Mouse (Mus musculus): ENCODE results near the gene Gsdma3. TPM values are rescaled to one million over a fixed set of nuclear protein-coding genes. Genes with fewer than 3 reads are reported as not detected.
"Not testable (repeated sequence)": the region's sequence is repeated elsewhere in the genome, so short reads cannot be mapped to it uniquely, and the experiment has no call there.

Gene Gsdma3
- polyA plus RNA-seq, 1 experiment, result not detected

DNA sequence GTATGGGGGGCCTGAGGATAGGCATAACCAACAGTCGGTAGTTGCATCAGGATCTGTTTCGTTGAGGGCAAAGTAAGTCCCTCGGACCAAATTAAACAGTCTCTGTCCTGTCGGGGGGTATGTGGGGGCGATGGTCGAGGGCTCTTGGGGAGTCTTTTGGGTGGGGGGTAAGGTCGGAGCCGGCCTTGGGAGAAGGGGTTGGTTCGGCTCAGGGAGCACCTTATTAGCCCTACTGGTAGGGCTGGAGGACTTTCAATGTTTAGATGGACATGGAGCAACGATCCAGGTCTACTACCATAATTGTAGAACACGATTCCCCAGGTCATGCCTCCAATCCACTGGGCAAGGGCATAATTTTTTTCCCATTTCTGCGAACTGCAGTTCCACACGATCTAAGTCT lies 5.4 kb upstream of the Gsdma3 start:
- Histone ChIP-seq H3K9me3 (peaks cover 34% of the 10 kb centered on the region), H3K36me3 (replicated peaks; ENCODE audit: low read length) (no peaks in the 10 kb centered on the region), H3K4me3 (replicated peaks) (no peak overlapping the region), H3K4me1 (no peaks in the 10 kb centered on the region), H3K27me3 (replicated peaks) (peaks cover 3% of the 10 kb centered on the region)
- no peak for TF ChIP-seq FLI1 (IDR thresholded peaks at IDR 0.05; ENCODE audit: low read length)
- no peak for TF ChIP-seq GATA1 (IDR thresholded peaks at IDR 0.05; ENCODE audit: borderline replicate concordance, low read length)

DNA sequence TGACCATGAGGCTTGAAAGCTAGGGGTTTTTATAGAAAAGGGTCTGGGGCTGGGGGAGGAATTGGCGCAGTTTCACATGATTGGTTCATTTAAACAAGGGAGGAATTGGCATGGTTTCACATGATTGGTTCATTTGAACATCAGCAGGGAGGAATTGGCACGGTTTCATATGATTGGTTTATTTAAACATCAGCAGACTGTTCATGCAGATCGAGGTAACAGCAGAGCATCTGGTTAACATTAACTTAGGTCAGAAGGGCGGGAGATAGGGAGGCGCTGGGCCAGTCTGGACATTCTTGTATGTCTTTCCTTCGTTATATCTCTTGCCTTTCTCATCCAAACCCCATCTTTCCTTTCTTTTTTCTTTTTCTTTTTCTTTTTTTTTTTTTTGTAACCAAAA lies 2.2 kb upstream of the Gsdma3 start:
- H3K9me3 ChIP-seq, result peaks cover 40% of the 10 kb centered on the region

DNA sequence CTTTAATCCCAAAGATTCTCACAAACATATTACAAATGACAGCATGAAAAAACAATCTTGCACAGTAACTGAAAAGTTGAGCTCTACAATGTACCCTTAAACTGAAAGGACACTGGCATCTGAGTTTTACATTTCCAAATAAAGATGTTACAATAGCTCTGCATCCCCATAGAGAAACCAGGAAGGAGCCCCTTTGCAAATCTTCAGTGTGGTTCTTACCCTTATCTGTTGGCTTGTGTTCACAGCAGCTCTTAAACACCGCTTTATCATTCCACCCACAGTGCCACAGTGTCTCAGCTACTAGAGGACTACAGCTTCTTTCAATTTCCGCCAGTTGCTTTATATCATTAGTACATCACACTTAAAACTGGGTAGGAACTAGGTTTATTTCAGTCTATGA lies 1.8 kb upstream of the Gsdma3 start:
- not testable (repeated sequence) for H3K36me3 ChIP-seq (replicated peaks; ENCODE audit: low read length); H3K27me3 ChIP-seq (replicated peaks); H3K4me1 ChIP-seq; H3K4me3 ChIP-seq (replicated peaks)
- H3K9me3 ChIP-seq, result peaks cover 40% of the 10 kb centered on the region

More for the DNA sequence above, 2.2 kb upstream of the Gsdma3 start:
- not testable (repeated sequence) for H3K4me3 ChIP-seq (replicated peaks); H3K4me1 ChIP-seq; H3K36me3 ChIP-seq (replicated peaks; ENCODE audit: low read length); H3K27me3 ChIP-seq (replicated peaks)

DNA sequence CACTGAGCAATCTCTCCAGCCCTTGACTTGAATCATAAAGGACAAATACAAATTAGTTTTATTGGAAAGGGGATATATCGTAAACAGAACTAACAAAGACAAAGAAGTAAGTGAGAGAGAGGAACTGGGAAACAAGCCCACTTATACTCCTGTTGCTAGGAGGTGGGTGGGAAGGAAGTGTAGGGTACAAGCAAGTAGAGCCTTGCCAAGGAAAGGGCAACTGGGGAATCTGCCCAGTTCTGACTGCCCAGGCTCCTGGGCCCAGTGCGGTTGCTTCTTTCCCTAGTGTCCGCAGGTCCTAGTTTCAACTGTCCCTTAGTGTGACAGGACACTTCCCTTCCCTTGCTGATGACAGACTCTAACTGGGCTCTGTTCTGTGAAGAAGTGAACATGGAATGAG lies 2.5 kb downstream of the Gsdma3 start:
- H3K4me1 ChIP-seq, result no peaks in the 10 kb centered on the region
- H3K9me3 ChIP-seq, result peaks cover 15% of the 10 kb centered on the region
- H3K27me3 ChIP-seq (replicated peaks), result peaks cover 33% of the 10 kb centered on the region
- H3K36me3 ChIP-seq (replicated peaks; ENCODE audit: low read length), result no peaks in the 10 kb centered on the region
- H3K4me3 ChIP-seq (replicated peaks), result no peak overlapping the region
- TF ChIP-seq GATA1 (IDR thresholded peaks at IDR 0.05; ENCODE audit: borderline replicate concordance, low read length) (no peak), FLI1 (IDR thresholded peaks at IDR 0.05; ENCODE audit: low read length) (no peak)

DNA sequence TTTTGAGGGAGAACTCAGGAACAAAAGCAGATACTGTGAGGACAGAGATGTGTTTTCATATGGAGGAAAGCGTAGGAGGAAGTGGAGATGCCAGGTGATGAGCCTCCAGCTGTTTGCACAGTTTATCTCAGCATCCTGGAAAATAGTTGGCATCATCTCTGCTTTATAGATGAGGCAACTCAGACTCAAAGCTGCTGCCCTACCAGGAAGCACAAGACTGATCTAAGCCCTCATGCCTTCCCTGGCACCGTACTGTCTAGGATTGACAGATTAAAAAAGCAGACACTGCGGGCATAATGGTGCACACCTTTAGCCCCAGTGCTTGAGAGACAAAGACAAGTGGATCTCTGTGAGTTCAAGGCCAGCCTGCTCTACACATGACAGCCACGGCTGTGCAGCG lies 4.5 kb downstream of the Gsdma3 start:
- H3K27me3 ChIP-seq (replicated peaks), result peaks cover 32% of the 10 kb centered on the region
- no peaks in the 10 kb centered on the region for H3K36me3 ChIP-seq (replicated peaks; ENCODE audit: low read length)
- peaks cover 3% of the 10 kb centered on the region; the same call in 1 of the 2 replicates for H3K4me1 ChIP-seq
- TF ChIP-seq FLI1 (IDR thresholded peaks at IDR 0.05; ENCODE audit: low read length) (no peak), GATA1 (IDR thresholded peaks at IDR 0.05; ENCODE audit: borderline replicate concordance, low read length) (no peak)
- peaks cover 7% of the 10 kb centered on the region for H3K9me3 ChIP-seq
- no peak overlapping the region for H3K4me3 ChIP-seq (replicated peaks)

DNA sequence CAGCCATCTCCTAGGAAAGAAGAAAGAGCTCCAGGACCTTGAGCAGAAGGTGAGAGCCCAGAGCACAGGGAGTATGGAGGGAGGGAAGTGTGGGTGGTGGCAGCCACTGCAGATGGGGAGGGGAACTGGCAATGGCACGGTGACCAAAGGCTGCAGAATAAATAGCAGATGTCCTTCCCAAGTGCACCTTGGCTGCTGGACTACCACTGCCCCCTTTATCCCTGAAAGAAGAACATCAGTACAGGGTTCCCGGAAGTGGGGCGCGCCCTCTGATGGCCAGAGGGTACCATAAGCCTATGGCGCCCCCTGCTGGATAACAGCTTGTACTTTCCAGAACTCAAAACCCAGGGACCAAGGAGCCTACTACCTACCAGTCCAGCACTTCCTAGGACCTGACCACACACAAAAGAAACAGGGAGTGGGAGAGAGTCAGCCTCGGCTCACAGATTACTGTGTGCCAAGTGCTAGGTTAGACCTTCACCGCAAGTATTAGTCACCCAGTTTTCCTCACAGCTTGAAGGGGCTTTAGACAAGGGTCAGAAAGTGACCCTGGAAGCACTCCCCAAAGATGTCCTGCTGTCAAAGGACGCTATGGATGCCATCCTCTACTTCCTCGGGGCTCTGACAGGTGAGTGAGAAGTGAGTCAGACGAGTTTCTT lies 9.3 kb downstream of the Gsdma3 start:
- peaks cover 28% of the 10 kb centered on the region for H3K27me3 ChIP-seq (replicated peaks)
- not testable (repeated sequence) for H3K4me1 ChIP-seq; H3K4me3 ChIP-seq (replicated peaks); H3K36me3 ChIP-seq (replicated peaks; ENCODE audit: low read length); H3K9me3 ChIP-seq

DNA sequence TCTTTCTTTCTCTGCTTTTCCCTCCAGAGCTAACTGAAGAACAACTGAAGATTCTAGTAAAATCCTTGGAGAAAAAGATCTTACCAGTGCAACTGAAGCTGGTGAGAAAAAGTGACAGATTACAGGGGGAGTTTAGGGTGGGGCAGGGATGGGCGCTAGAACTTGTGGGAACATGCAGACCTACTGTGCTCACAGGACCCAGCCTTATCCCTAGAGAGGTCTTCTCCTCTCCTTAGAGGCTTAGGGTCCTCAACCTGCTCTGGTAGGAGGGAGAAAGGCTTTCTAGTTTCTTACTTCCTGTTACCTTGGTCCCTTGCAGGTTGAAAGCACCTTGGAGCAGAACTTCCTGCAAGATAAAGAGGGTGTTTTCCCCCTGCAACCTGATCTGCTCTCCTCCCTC lies 11.3 kb downstream of the Gsdma3 start:
- H3K36me3 ChIP-seq (replicated peaks; ENCODE audit: low read length), result no peaks in the 10 kb centered on the region
- TF ChIP-seq FLI1 (IDR thresholded peaks at IDR 0.05; ENCODE audit: low read length) (no peak), GATA1 (IDR thresholded peaks at IDR 0.05; ENCODE audit: borderline replicate concordance, low read length) (no peak)
- H3K9me3 ChIP-seq, result peaks cover 5% of the 10 kb centered on the region

DNA sequence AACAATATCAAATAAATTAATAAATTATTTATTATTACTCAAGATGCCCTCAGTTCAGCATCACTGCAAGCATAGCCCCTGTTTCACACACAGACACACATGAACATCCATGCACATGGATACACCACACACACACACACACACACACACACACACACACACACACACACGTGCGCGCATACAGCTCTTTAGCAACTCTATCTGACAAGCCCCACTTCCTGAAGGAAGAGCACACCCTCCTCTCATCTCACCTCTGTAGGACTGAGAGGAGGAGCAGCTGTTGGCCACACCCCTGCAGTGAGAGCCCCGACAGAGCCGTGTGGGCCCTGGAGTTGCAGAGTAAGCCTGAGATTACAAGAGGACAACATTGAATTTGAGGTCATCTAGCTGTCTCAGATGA lies 13.9 kb downstream of the Gsdma3 start:
- peaks cover 3% of the 10 kb centered on the region; the same call in 1 of the 2 replicates for H3K4me1 ChIP-seq
- H3K27me3 ChIP-seq (replicated peaks), result peaks cover 27% of the 10 kb centered on the region
- H3K9me3 ChIP-seq, result peaks cover 9% of the 10 kb centered on the region
- no peak overlapping the region for H3K4me3 ChIP-seq (replicated peaks)
- no peak for TF ChIP-seq GATA1 (IDR thresholded peaks at IDR 0.05; ENCODE audit: borderline replicate concordance, low read length)
- TF ChIP-seq FLI1 (IDR thresholded peaks at IDR 0.05; ENCODE audit: low read length), result no peak
- H3K36me3 ChIP-seq (replicated peaks; ENCODE audit: low read length), result no peaks in the 10 kb centered on the region

More for the DNA sequence above, 11.3 kb downstream of the Gsdma3 start:
- Histone ChIP-seq H3K27me3 (replicated peaks) (peaks cover 30% of the 10 kb centered on the region), H3K4me3 (replicated peaks) (no peak overlapping the region), H3K4me1 (peaks cover 3% of the 10 kb centered on the region; the same call in 1 of the 2 replicates)

DNA sequence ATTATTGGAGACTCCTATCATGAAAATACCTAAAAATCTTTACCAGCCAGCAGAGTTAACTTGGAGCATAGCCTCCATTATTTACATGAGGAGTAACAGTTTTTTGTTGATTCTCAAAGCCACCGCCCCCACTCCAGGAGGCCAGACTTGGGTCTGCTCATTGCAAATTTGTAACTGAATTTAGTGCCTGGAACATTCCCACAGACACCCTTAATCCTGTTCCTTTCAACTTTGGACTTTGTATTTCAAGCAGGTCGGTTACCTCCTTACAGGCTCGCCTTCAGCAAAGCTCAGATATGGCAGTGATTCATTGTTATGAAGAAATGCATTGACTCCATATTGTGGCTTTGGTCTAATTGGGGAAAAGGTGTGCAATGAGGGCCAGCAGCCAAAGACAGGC lies 18.6 kb downstream of the Gsdma3 start:
- H3K27me3 ChIP-seq (replicated peaks), result peaks cover 52% of the 10 kb centered on the region
- no peak for TF ChIP-seq GATA1 (IDR thresholded peaks at IDR 0.05; ENCODE audit: borderline replicate concordance, low read length)
- no peak for TF ChIP-seq FLI1 (IDR thresholded peaks at IDR 0.05; ENCODE audit: low read length)
- H3K4me1 ChIP-seq, result no peaks in the 10 kb centered on the region
- H3K36me3 ChIP-seq (replicated peaks; ENCODE audit: low read length), result no peaks in the 10 kb centered on the region
- no peak overlapping the region for H3K4me3 ChIP-seq (replicated peaks)
- 0 out of 2 replicates have a peak, but pooled peaks cover 4% of the 10 kb centered on the region for H3K9me3 ChIP-seq

DNA sequence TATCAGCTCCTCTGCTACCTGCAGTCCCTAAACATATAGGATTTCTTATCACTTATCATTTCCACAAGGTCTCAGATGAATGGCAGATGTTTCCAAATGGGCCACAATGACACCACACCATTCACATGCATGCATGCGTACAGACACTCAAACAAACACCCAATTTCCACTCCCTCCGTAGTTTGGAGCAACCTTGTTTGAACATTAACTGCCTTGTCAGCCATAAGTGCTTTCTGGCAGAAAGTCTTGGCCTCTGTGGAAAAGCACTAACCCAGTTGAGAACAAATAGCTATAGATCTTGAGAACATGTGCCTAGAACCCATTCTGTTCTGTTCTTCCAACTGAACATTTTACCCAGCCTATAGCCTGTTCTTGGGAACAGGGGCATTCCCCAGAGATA lies 19.8 kb downstream of the Gsdma3 start:
- H3K27me3 ChIP-seq (replicated peaks), result peaks cover 54% of the 10 kb centered on the region
- H3K4me1 ChIP-seq, result no peaks in the 10 kb centered on the region
- no peak overlapping the region for H3K4me3 ChIP-seq (replicated peaks)
- H3K9me3 ChIP-seq, result 0 out of 2 replicates have a peak, but pooled peaks cover 4% of the 10 kb centered on the region
- TF ChIP-seq GATA1 (IDR thresholded peaks at IDR 0.05; ENCODE audit: borderline replicate concordance, low read length) (no peak), FLI1 (IDR thresholded peaks at IDR 0.05; ENCODE audit: low read length) (no peak)
- no peaks in the 10 kb centered on the region for H3K36me3 ChIP-seq (replicated peaks; ENCODE audit: low read length)

DNA sequence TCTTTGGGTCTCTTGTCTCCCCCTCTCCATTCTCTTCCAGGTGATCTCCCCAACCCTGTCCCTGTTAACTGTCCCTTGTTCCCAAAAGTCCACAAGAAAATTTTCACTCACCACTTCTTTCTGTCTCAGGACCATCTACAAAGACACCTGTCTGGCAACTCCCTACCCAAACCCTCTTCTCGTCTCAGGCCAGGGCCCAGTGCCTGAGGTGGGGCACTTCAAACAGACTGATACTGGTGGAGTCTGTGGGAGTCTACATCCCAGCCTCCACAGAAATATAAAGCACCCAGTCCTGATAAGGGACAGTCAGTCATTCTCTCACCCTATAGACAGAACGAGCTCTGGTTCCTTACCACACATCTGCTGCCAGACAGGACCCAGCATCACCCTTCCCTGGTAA lies 20.3 kb downstream of the Gsdma3 start, which contains the start of gene Gsdma2:
Gene Gsdma2 (plus strand): TSS at position 301 of the 400 bp plus-strand sequence.
- Histone ChIP-seq H3K27me3 (replicated peaks) (peaks cover 52% of the 10 kb centered on the region), H3K9me3 (0 out of 2 replicates have a peak, but pooled peaks cover 4% of the 10 kb centered on the region), H3K4me1 (no peaks in the 10 kb centered on the region), H3K36me3 (replicated peaks; ENCODE audit: low read length) (no peaks in the 10 kb centered on the region), H3K4me3 (replicated peaks) (no peak within 1 kb of the TSS)
- TF ChIP-seq FLI1 (IDR thresholded peaks at IDR 0.05; ENCODE audit: low read length) (no peak), GATA1 (IDR thresholded peaks at IDR 0.05; ENCODE audit: borderline replicate concordance, low read length) (no peak)

DNA sequence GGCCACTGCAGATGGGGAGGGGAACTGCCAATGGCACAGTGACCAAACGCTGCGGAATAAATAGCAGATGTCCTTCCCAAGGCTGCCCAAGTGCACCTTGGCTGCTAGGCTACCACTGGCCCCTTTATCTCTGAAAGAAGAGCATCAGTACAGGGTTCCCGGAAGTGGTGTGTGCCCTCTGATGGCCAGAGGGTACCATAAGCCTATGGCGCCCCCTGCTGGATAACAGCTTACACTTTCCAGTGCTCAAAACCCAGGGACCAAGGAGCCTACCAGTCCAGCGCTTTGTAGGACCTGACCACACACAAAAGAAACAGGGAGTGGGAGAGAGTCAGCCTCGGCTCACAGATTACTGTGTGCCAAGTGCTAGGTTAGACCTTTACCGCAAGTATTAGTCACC lies 28.9 kb downstream of the Gsdma3 start:
- not testable (repeated sequence) for H3K9me3 ChIP-seq; H3K36me3 ChIP-seq (replicated peaks; ENCODE audit: low read length); H3K4me3 ChIP-seq (replicated peaks)
- Histone ChIP-seq H3K27me3 (replicated peaks) (peaks cover 28% of the 10 kb centered on the region), H3K4me1 (peaks cover 17% of the 10 kb centered on the region)

Data from megakaryocyte, embryonic 14.5 days (primary cell).